Mouse (Mus musculus): Measurements from ENCODE around the gene Vav3.

Gene Vav3

DNA sequence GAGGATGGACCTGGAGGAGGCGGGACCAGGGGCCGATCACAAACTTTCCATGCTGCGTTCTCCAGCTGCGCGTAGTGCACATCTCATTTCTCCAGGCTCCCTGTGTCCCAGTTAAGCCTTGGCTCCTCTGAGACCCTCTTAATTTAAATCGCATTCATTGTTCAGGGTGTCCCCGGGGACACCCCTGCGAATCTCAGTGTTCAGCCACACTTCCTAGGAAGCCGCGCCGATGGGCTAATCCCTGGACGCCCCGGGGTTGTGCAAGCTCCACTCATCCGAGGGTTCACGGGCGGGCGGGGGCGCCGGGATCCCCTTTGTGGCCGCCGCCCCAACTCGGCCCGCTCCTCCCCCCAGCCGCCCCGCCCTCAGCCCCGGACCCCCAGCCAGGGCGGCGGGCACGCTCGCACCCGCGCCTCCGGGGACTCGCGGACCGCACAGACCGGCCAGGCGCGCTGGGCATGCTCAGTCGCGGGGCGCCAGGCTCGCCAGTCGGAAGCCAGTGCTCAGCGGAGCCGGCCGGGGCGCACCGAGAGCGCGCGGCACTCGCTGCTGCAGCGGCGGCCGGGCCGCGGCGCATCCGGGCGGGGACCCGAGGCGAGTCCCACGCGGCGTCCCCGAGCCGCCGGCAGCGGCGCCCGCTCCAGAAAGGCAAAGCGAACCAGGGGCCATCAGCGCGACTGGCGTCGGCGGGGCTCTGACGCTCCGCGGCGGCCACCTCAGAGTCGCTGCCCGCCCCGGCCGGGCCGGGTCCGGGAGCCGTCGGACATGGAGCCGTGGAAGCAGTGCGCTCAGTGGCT, at the start of gene Vav3:
TSS of gene Vav3 (plus strand) at position 380 of the 797 bp plus-strand sequence.
- DNase-seq (ENCODE audit: low spot score in 2 of 2): peak; percentile 13 to 38

DNA sequence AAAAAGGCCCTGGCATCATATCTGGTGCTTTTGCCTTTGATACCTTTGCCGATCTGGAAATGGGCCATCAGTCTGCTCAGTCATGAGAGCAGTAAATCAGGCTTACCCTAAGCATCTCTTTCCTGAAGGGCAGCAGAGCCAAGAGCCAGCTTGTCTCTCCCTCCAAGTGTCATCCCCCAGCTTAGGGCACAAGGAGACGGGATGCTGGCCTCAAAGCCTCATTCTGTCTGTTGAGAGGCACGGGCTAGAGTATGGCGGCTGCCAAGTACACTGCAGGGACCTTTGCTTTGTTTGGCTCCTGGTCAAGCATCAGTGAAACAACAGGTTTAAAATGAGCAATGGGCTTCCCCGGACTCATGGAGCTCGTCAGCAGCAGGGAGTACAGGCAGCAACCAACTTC, 41.6 kb upstream of the Vav3 start:
- no peak for DNase-seq (ENCODE audit: low spot score in 2 of 2)

DNA sequence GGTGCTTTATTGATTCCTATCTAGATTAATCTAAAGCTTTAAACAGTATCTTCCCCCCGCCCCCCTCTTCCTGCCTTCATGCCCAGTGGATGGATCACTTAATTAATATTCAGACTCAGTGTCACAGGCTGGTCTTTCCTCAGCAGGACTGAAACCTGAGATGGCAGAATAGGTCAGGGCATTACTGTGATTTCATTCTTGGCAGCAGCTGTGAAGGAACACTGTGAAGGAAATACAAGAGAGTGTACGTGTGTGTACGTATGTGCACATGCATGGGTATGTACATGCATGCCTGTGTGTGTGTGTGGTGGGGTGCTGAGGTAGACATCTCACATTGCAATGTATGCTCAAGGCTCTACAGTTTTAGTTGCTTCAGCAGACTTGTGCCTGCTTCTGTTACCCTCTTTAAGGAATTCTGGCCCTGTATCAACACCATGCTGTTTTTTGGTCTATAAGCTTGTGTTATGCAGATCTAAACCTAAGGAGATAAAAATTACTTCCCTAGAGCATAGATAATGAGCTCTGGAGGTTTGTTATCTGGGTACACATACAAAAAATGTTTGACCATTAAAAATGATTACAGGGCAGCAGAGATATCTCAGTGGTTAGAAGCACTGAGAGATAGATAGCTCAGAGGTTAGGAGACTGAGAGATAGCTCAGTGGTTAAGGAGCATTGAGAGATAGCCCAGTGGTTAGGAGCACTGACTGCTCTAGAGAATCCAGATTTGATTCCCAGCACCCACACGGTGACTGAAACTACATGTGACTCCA, 41.0 kb upstream of the Vav3 start:
- no peak for DNase-seq (ENCODE audit: low spot score in 2 of 2)

DNA sequence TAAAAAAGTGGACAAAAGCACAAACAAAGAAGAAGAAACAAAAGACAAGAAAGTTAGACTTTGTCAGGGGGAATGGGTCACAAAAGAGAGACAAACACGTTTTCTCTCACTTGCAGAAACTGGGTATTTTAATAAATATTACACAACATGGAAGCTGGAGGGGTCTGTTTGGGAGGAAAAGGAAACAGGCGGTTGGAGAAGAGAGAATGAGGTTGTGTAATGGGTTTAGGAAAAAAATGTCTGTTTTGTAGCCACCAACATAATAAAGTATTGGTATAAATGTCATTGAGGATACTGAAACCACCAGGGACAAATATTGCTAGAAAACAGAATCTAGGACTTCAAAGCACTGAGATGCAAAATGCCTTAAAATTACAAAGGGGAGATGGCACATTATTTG, 38.4 kb upstream of the Vav3 start:
- DNase-seq (ENCODE audit: low spot score in 2 of 2): no peak

DNA sequence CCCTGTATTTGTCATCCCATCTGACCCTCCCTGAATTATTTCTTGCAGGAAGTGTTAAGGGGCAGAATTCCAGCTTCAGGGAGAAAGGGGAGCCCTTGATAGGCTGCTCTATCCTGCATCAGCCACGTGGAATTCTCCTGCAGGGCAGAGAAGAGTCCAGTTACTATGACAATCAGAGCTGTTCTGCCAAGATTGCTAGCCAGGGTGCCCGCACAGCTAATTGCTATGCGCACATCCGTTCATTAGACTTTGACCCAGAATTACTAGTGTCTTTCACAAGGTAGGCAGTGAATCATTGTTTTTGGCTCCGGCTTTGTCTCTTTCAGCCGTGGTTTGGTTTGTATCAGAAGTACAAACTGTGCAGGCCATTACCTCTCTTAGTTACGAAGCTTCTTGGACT, 33.0 kb upstream of the Vav3 start:
- no peak for DNase-seq (ENCODE audit: low spot score in 2 of 2)

DNA sequence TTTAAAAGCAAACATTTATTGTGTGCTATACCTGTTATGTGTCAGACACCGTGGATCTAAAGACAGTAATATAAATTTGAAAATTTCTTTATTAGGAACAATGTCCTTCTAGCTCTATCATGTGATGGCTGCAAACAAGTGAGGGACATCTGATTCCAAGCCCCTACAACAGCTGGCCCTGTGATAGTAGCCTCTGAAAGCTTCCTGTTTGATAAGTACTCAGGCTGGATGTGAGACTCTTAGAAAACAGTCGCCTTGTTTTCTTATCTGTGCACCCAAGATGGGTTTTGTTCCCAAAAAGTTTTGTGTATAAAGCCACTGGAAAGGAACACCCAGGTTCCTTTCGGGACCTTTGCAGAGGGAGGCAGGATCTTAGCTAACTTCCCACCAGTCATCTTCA, 32.0 kb upstream of the Vav3 start:
- DNase-seq (ENCODE audit: low spot score in 2 of 2): no peak

DNA sequence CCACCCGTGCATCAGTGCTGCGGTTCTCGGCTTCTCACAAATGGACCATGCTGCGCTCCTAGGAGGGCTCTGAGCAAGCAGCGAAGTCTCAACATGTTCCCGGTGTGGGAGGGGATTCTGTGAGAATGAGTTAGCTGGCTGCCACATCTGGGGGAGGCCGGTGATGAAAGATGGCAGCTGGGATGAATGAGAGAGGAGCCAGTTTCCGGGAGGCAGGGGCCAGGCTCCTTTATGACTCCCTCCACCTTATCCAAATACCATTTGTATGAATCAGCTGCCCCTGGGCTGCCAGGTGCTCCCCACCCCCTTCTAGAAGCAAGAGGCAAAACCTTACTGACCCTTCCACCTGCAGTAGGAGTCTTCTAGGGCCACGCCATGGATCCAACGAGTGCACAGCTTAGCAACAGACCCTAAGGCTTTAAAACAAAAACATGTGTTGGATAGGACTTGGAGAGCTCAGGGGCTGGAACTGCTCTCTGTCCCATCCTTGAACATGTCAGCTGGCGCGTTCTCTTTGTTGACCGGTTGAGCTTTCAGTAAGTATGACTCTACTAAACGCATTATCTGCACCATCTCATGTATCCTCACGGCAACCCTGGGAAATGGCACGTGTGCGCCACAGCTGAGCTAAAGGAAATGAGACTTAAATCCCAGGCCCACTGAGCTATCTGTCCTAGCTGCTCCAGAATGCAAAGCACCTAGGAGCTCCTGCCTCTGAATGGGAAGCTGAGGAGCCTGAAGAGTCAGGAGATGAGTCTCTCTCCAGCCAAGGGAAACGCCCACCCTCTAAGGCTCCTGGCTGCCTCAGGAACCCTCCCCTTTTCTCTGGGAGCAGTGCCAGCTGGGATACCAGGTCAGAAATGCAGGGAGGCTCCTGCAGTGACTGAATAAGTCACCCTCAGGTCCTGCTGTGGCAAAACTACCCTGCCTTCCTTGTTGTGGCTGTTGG, 30.9 kb upstream of the Vav3 start:
- DNase-seq (ENCODE audit: low spot score in 2 of 2): no peak

DNA sequence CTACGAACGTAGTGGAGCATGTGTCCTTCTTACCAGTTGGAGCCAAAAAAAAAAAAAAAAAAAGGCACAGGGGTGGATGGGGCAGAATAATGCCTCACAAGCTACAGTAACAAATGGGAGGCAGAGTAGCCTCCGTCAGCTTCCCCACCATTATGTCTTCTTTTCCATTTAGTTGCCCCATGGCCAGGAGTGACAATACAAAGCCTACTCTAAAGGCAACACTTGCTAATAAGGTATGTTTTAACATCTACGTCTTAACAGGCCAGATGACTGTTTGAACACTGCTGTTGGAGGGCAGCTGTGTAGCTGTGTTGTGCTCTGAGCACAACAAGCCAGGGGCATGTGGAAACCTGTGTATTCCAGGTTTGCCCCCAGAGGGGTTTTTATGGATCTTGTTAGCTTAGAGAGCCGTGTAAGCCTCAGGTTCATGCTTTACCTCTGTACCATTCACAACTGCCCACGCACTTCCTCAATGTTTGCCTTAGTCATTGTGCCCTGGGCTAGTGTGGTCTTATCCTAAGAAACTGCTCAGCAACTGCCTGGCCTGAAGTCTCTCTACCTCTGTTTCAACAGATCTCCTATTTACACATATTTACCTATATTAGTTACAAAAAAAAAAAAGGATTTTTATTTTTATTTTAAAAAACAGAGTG, 29.2 kb upstream of the Vav3 start:
- DNase-seq (ENCODE audit: low spot score in 2 of 2): no peak

DNA sequence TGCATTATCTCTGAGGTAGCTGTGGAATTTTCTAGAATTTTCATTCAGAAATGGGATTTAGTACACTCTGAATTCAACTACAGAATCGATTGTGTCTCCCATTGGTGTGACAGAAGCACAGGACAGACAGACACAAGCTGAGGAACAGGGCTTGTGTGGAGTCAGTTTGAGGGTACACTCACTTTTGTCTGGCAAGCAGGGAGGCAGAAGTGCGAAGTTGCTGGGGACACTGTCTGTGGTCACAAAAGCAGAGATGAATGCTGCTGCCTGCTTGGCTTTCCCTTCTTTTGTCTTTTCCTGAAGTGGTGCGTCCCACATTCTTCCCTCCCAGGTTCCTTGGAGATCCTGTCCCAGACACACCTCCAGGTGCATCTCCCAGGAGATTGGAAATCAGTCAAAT, 28.6 kb upstream of the Vav3 start:
- DNase-seq (ENCODE audit: low spot score in 2 of 2): no peak

DNA sequence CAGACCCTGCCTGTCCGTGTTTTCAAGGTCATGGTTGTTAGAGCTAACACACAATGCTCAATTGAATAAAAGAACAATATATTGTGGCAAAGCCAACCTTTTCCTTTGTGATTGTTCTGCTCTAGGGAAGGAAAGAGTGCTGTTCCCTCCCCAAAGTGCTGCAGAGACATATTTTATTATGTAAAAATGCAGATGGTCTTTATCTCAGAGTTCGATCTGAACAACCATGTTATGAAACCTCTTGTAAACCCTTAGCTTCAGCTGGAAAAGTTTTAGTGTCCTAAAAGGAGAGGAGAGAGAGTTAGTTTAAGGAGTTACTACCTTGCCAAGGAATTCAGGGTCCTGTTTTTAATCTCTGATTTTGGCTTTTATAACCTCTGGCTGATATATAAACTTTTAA, 27.0 kb upstream of the Vav3 start:
- DNase-seq (ENCODE audit: low spot score in 2 of 2): no peak

DNA sequence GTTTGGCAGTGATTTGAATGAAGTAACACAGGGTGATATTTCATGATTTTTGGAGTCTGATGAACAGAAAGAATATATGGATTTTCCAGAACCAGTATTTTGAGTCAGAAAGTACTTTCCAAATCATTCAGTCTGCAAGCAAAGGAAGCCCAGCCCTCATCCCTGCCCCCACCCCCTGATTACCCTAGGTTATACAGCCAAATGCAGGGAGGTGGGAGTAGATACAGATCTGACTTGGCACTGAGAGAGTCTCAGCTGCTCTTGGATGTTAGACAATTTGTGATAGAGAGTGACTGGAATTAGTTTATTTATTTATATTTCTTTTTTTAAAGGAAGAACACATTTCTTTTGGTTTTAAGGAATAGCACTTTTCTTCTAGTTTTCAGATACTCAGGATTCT, 18.2 kb upstream of the Vav3 start:
- no peak for DNase-seq (ENCODE audit: low spot score in 2 of 2)

DNA sequence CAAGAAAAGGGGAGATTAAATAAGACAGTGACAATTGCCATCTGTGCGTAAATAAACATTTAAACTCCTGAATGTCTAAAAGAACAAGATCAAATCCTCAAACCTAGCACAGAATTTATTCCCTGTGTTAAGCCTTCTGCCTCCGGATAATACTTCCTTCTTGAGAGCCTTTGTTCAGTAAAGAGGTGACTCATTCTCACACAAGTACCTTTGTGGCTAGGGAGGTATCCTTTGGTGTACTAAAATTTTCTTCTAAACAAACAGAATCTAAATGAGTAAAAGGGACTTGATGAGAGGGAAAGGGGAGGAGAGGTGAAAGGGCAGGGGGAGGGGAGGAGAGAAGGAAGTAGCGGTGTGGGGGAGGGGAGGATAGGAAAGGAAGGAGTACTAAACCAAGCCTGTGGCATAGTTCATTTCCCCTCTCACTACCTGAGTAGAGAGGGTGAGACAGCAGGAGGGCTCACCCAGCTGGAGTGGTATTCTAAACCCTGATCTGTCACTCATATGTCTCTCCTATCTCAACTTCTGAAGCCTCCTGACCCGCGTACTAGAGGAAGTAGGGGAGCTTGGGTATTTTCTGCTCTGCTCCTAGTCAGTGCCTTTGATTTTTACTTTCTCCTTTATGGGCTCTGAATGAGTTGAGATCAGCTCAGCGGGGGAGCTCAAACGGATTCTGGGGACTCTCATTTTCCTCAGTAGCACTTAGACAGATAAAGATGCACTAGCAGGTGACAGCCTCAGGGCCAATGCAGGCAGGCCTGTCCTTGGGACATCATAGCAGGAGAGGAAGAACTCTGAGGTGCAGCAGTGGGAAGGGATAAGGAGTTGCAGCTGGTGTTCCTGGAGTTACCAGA, 16.8 kb upstream of the Vav3 start:
- no peak for DNase-seq (ENCODE audit: low spot score in 2 of 2)

DNA sequence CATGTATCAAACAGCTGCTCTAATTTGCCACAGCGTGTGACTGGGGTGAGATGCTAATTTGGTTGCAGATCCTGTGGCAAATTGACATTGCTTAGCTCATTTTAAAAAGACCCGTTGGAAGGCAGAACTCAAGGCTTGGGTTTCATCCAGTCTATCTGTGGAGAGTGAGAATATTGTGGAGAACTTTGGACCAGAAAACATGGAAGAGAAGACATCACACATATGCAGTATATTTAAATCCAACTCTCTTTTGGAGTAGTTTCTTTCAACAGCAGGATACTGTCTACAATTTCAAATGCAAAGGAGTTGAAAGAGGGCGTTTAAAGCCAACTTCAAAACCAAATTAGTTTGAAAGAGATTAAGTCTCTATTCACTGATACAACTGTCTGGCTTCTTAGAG, 13.3 kb upstream of the Vav3 start:
- DNase-seq (ENCODE audit: low spot score in 2 of 2): no peak

DNA sequence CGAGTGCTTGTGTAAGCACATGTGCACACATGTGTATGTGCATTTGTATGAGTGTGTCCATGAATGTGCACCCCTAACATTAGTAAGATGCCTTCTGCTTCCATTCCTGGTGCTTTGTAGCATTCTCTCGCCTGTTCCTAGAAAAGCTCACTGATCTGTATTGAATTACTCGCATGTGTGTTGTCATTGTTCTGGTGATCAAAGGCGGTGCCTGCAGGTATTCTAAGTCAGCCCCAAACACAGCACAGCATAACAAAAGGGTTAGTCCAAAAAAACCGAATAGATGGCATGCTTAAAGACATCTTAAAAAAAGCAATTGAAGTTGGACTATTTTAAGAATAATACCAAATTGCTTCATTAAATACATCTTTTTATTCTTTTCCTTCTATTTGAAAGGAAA, 7.7 kb upstream of the Vav3 start:
- no peak for DNase-seq (ENCODE audit: low spot score in 2 of 2)

DNA sequence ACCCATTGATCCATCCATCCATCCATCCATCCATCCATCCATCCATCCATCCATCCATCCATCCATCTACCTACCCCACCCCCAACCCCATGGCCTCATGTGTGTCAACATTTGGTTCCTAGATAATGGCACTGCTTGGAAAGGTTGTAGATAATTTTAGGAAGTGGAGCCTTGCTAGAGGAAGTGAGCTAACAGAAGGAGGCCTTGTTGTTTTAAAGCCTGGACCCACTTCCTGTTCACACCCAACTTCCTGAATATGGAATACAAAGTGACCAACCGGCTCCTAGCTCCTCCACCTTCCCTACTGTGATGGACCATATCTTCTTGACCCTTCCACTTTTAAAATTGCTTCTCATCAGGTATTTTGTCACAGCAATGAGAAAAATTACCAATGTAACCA, 5.0 kb upstream of the Vav3 start:
- no peak for DNase-seq (ENCODE audit: low spot score in 2 of 2)

DNA sequence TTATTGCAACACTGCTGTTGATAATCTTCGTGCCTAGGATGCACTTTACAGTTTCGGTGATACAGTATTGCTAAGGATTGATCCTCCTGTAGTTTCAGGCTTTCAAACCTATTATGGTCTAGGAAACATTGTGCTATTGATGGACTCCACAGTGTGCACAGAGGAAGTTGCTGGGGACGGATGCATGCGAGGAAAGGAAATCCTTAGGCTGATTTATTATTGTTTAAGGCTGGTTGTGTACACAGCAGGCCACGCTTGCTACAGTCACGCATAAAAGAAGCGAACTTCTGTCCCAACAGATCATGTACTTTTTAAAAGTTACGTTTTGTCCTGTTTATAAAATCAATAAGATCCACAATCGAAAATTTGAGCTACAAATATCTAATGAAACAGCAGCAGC, 1.2 kb upstream of the Vav3 start:
- no peak for DNase-seq (ENCODE audit: low spot score in 2 of 2)

DNA sequence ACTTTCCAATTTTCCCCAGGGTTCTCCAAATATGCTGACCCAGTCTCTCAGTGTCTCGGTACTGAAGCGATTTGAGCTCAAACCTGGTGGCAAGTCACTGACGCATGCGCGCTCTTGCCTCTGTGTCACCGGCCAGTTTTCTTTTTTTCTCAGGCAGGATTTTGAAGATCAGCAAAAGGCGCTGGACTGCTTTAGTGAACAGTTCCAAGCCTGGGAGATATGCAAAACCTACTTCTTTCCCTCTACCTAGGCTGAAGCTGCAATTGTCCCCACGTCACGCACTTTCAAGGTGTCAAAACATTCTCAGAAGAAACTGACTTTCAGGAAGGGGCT, 546 bp upstream of the Vav3 start:
- DNase-seq (ENCODE audit: low spot score in 2 of 2): peak in 1 of 2 experiments; percentile 16

DNA sequence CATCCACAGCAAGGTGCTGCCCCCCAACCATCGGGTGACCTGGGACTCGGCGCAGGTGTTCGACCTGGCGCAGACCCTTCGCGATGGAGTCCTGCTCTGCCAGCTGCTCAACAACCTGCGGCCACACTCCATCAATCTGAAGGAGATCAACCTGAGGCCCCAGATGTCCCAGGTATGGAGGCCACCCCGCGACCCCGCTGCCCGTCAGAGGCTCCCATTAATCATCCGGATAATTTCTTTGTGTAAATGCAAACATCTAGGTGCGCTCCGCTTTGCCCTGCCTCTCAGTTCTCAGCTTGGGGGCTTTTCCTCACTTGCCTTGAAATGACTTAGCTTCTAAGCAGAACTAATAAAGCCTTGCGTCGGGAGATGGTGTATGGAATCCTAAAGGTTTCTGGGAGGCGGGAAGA, 623 bp downstream of the Vav3 start:
- peak in 1 of 2 experiments; percentile 8 for DNase-seq (ENCODE audit: low spot score in 2 of 2)

DNA sequence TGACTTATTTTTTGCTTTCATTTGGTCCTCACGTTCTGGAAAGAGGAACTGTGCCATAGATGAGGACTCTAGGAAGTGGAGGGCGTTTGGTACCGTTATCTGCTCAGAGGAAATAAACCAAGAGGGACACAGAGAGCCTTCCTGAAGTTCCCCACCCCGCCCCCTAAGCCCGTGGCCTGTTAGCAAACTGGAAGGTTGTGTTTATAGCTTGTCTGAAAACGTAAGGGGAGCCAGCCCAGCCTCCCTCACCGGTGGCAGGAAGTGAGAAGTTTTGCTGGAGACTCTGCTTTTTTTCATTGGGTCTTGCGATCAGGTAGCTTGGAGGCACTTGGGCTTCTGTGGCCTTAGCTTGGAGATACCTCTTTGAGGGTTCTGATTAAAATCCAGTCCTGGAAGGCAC, 1.2 kb downstream of the Vav3 start:
- peak; percentile 8 to 14 for DNase-seq (ENCODE audit: low spot score in 2 of 2)

DNA sequence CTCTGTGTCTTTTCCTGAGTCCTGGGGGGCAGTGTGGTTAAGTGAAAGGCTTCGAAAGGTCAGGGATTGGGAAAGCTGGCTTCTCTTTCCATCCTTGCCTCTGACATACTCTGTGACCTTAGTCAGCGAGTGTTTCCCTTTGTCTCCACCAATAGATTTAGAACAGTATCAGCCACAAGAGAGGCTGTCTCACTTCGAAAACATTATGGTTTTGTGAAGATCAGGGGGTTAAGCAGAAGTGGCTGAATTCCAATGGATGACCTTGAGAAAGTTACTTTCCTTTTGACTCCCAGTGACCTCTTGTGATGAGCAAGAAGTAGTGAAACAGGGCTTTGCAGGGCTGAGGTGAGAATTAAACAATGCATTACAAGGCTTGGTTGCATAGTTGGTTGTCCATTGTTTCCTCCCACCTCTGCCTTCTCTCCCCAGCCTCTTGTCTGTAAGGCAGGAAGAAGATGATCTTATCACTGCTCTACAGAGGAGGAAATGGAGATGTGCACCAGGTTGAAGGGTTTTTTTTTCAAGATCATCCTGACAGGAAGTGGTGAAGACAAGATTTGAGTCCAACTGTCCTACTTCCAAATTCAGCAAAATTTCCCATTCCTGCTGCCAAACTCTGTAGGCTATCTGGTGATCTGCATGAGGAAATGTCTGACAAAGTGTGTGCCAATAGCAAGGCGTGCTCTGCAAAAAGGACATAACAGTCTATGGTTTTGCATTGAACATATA, 11.7 kb downstream of the Vav3 start:
- DNase-seq (ENCODE audit: low spot score in 2 of 2): no peak

Measured in spleen, postnatal 14 days (tissue).